Mouse (Mus musculus) G1E (cell line): ENCODE data around the gene Olfr98.
"Not testable (repeated sequence)": the region's sequence is repeated elsewhere in the genome, so short reads cannot be mapped to it uniquely, and the experiment has no call there.

ENCODE experiments used
- CTCF ChIP-seq: IDR thresholded peaks from 2 replicates; pipeline ENCODE4 v1.5.1; 2012; ENCODE audit warnings: low read depth, low read length, inconsistent platforms, mixed read lengths
- TAL1 ChIP-seq: conservative IDR thresholded peaks from 2 replicates; pipeline ENCODE4 v1.6.1; 2012; ENCODE audit warnings: low read depth, low read length, inconsistent platforms, mixed read lengths

GRCm38 (mm10) chr17:37237230-37237629 lies 26.3 kb downstream of the Olfr98 start, which contains the start of gene Olfr97:
- not testable (repeated sequence) for TF ChIP-seq CTCF, TAL1
